Mouse (Mus musculus) hematopoietic stem cell, adult 5-6 weeks (primary cell): ENCODE measurements around the gene Jsrp1. TPM values are rescaled to one million over a fixed set of nuclear protein-coding genes. Genes with fewer than 3 reads are reported as not detected.
A peak's percentile ranks its signal among the peaks of the same experiment; 100 is the strongest.
"Not testable (repeated sequence)": the region's sequence is repeated elsewhere in the genome, so short reads cannot be mapped to it uniquely, and the experiment has no call there.

Experiments used
- ATAC-seq, 2 experiments: fragments of 125-278 bp in 1 of 2; replicated peaks in 1 of 2; 2 replicates each; pipeline ENCODE4 v1.8.0; 2016 to 2017; ENCODE audit warnings: inconsistent platforms in 2 of 2, mild to moderate bottlenecking in 2 of 2, moderate number of reproducible peaks in 2 of 2, low read depth in 1 of 2, moderate TSS enrichment in 1 of 2; ENCODE audit not compliant: low FRiP score in 2 of 2, poor library complexity in 2 of 2, severe bottlenecking in 2 of 2, insufficient read depth in 1 of 2, low TSS enrichment in 1 of 2
- total RNA-seq: library from RNA; stranded (forward); fragments of 172-1452, 232-1000 nt; gene quantifications from 2 replicates; pipeline ENCODE4 v1.2.3, GENCODE M21; 2017

Jsrp1 gene
- total RNA-seq, 1 experiment from 2014 or later: 0.50 TPM

DNA sequence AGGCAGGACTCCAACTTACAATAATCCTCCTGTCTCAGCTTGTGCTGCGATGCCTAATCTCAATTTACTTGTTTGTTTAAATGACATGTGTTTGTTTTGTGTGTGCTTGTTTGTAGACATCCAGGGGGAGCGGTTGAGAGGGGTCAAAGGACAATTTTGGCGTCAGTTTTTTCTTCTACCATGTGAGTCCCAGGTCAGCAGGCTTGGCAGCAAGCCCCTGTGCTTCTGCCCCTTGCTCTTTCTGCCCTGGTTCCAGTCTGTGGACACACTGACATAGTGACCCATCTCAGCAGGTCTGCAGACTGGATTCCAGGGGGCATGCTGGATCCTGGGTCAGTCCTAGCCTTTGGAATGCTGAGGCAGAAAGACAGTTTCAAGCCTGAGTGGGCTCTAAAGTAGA is 6.1 kb upstream of the Jsrp1 start:
- ATAC-seq: no peak

DNA sequence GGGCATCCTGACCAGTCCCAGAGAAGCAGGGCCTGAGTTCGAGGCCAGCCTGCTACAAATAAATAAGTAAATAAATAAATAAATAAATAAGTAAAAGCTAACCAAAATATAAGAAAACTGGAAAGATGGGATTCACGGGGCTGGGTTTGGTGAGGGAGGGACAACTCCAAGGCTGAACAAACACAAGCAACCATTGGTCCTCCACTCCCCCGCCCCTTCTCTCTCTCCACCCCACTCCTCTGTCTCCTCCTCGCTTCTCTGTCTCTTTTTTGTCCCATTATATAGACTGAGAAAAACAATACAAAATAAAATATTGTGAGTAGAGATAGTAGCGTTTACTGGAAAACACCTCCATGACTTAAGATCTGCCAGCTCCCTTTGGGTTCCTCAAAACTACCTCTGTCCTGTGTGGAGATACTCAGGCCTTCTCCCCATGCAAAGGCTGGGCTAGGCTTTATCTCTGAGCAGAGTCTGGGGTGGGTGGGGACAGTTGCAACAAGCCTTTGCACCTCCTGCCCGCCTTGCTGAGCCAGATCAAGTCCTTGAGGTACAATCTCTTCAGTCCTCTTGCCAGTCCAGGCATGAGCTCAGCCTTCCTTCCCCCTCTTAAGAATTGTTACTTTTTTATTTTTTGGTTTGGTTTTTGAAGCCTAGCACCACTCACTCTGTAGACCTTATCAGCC is 5.4 kb upstream of the Jsrp1 start:
- ATAC-seq: peak; percentile 17 to 22; a peak in 1 of 4 replicates

GRCm38 (mm10) chr10:80817955-80818354 is 4.7 kb upstream of the Jsrp1 start:
- ATAC-seq: not testable (repeated sequence)

- no peak for ATAC-seq
These were observed 3.9 kb upstream of the Jsrp1 start for GRCm38 (mm10) chr10:80817164-80817563.

DNA sequence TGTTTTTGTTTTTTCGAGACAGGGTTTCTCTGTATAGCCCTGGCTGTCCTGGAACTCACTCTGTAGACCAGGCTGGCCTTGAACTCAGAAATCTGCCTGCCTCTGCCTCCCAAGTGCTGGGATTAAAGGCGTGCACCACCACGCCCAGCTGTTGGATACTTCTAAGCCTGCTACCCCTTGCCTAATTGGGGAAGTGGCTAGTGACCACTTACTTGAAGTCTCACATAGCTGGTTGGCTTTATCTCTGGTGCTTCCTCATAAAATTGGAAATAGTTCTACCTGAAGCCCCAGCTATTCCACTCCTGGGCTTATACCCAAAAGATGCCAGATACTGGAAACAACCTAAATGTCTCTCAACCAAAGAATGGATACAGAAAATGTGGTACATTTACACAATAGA is 3.0 kb upstream of the Jsrp1 start:
- ATAC-seq: not testable (repeated sequence)

DNA sequence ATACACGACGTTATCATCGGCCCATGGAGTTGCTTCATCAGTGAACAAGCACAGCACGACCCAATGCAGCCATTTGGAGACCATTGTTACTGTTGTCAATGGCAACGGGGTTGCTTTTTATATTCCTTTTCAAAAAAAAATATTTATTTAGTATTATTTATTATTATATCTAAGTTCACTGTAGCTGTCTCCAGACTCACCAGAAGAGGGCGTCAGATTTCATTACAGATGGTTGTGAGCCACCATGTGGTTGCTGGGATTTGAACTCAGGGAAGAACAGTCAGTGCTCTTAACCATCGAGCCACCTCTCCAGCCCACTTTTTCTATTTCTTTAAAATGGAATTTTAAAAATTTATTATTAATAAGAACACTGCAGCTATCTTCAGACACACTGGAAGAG is 1.5 kb upstream of the Jsrp1 start:
- no peak for ATAC-seq

DNA sequence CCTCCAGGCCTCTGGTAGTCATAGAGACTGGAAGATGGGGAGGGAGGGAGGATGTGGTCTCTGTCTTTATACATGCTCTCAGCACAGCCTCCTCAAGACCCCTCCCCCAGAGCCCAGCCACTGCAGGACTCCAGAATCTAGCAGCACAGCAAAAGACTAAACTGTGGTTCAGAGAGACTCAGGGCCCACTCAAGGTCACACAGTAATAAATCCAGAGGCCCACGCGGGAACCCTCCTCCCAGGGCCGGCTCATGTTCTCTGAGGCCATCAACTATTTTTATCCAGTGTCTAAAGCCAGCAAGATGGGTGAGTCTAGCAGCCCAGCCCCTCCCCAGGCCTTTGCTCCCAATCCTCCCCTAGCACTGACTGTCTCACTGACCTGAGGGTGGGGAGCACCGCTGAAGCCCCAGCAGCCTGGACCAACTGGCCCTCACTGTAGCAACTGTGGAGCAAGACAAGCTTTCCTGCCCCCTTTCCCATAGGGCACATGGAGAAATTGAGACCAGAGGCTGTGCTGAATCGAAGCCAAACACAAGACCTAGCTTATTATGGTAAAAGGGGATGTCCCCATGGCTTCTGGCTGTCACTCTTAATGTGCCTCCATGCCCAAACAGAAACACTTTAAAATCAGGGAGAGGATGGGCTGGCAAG is 782 bp downstream of the Jsrp1 start:
- ATAC-seq: no peak

DNA sequence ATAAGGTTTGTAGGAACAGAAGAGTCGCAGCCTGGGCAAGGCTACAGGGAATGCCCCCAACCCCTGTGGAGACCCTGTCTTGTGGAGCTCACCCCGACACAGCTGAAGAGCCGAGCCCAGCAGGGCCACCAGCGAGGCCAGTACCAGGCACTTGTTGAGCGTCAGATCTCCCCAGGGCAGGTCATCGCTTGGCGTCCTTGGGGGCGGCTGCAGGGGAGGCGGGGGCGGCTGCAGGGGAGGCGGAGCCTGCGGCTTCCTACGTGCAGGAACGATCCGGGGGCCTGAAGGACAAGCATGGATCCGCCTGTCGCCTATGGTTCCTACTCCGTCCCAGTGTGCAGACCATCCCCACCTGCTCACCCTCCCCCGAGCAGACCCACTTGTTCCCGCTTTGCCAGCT is 3.2 kb downstream of the Jsrp1 start:
- no peak for ATAC-seq

DNA sequence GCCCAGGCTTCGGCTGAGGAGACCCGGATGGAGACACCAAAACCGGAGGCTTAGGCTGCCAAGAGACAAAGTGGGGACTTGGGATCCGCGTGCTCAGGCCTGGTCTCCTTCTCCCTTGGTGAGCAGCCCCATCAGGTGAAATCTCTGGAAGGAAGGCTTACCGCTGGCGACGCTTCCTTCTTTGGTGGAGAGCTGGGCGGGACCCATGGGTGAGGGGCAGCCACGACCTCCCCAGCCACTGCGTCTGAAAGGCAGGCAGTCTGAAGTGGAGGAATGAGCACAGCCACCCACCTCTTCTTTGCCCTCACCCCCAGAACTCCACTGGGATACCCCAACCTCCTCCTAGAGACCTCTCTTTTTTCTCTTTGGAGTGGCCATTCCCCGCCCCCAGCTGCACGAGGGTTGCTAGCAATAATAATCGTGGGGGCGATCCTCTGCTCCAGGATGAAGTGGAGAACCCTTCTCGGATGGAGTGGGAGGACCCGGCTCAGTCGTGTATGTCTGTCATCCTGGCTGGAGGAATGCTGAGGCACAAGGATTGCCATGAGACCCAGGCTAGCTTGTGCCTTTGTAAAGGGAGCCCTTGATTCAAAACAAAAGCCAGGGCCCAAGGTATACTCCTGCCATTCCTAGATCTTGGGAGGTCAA is 4.2 kb downstream of the Jsrp1 start:
- ATAC-seq: no peak

DNA sequence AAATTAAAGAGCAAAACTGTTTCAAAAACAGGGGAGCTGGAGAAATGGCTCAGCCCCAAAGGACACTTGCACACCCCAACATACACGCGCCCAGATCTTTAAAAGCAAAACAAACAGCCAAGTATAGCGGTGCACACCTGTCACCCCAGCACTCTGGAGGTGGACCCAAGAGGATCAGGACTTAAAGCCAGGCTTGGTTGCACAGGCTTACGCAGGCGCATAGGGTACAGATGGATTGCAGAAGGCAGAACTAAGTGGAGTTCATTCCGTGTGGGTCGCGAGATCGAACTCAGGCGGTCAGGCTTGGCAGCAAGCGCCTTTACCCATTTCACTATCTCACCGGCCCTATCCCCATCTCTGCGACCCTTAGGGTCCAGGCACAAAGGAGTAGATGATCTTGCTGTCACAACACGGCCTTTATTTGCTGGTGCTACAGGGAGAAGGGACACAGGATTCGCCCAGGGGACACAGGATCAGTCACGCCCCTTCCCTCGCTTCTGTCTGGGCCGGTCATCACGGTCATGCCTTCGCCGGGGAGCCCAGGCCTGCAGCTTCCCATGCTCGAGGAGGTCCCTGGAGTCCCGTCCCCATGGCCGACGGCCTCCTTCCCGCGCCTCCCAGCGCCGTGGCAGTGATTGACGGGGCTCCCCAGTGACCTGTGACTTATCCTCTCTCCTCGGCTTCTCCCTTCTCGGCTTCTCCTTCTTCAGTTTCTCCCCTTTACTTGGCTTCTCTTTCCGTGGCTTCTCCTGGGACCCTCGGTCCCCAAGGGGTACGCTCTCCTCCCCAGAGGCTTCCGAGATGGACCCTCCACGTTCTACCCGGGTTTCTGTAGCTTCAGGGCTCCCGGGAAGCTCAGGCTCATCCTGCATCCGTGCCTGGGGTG is 5.0 kb downstream of the Jsrp1 start:
- ATAC-seq: no peak

- ATAC-seq: peak in 1 of 2 experiments; percentile 38; a peak in 2 of 4 replicates
These were observed 6.2 kb downstream of the Jsrp1 start for GRCm38 (mm10) chr10:80807057-80807627.

- no peak for ATAC-seq
These were observed 6.8 kb downstream of the Jsrp1 start for GRCm38 (mm10) chr10:80806341-80807056.

- ATAC-seq: peak; percentile 50 to 72; a peak in 3 of 4 replicates
These were observed 7.4 kb downstream of the Jsrp1 start for GRCm38 (mm10) chr10:80805925-80806324.

- ATAC-seq: no peak
These were observed 8.0 kb downstream of the Jsrp1 start for GRCm38 (mm10) chr10:80805322-80805721.

GRCm38 (mm10) chr10:80804916-80805315 is 8.4 kb downstream of the Jsrp1 start, which contains the start of gene Amh:
Amh (plus strand) TSS chr10:80805243.
- ATAC-seq: no peak

DNA sequence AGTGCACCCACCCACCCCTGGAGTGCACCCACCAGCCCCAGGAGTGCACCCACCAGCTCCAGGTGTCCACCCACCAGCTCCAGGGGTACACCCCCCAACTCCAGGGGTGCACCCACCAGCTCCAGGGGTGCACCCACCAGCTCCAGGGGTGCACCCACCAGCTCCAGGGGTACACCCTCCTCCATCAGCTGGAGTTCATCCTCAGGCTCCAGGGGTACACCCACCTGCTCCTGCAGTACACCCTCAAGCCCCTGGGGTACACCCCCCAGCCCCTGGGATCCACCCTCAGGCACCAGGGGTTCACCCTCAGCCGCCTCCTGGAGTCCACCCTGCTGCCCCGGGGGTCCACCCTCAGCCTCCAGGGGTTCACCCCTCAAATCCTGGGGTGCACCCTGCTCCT is 9.0 kb downstream of the Jsrp1 start:
- ATAC-seq: no peak

DNA sequence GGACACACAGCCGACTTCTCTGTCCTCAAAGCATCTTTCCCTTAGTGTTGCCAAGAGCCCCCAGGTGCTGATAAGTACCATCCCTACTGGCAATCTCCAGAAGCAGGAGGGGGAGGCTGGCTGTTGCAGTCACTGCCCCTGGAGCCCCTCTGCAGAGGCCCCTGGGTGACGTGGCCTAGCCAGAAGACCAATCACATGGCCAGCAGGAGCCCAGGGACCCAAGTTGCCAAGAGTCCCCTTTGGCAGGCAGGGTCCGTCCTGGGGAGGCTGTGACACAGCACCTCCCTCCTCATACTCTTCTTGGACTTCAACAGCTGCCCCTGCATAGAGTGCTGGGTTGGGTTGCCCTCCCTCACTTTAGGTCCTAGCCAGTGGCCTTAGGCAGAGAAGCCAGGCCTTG is 10.3 kb downstream of the Jsrp1 start:
- no peak for ATAC-seq
